Mouse (Mus musculus): ENCODE data around the gene Trex2.
A peak's percentile ranks its signal among the peaks of the same experiment; 100 is the strongest.
"Not testable (repeated sequence)": the region's sequence is repeated elsewhere in the genome, so short reads cannot be mapped to it uniquely, and the experiment has no call there.

Trex2 gene

DNA sequence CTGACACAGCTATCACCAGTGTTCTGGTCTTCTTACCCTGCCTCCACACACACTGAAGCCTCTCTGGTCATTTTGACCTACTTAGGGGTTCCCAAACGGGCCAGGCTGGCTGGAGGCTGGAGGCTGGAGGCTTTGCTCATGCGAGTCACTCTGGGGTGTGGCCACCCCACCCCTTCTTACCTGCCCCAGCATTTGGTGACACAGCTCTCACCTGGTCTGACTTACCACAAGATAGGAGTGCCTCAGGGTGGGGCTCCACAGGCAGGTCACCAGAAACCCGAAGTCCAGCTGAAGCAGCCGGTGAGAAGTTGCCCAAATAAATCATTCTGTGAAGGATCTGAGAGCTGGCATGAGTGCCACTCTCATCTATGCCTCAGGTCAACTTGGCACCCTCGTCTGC is 2.3 kb downstream of the Trex2 start:
- peak; percentile 9 to 28 for DNase-seq (ENCODE audit: low spot score in 2 of 2)

DNA sequence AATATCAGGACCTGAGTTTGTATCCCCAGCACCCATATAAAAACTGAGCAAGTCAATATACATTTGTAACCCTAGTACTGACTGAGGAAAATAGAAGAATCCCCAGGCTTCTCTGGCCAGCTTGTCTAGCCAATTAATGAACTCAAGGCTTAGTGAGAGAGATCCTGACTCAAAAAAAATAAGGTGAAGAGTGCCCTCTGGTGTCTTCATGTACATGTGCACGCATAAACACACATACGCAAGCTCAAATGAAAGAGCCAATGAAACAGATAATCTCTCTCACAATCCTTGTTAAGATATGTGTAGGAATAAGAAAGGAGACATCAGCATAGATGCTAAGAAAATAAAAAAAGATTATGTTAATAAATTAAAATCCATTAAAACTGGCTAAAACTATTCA is 5.1 kb downstream of the Trex2 start:
- no peak for DNase-seq (ENCODE audit: low spot score in 2 of 2)

DNA sequence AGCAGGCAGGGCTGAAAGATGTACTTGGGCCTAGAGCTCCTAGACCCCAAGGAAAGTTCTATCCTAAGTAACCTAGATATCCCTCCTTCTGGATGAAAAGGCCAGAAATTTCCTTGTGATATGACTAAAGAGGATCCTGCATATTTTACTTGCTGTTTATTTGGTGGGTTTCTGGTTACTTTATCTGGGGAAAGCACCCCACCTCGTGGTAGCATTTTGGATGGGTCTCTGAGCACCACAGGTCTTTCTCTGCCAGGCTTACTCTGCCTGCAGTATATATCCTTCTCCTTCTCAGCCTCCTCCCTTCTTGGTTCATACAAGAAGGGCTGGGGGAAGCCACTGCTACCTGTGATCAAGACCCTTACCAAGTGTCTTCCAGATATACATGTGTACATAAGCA is 22.4 kb downstream of the Trex2 start:
- DNase-seq (ENCODE audit: low spot score in 2 of 2): no peak

DNA sequence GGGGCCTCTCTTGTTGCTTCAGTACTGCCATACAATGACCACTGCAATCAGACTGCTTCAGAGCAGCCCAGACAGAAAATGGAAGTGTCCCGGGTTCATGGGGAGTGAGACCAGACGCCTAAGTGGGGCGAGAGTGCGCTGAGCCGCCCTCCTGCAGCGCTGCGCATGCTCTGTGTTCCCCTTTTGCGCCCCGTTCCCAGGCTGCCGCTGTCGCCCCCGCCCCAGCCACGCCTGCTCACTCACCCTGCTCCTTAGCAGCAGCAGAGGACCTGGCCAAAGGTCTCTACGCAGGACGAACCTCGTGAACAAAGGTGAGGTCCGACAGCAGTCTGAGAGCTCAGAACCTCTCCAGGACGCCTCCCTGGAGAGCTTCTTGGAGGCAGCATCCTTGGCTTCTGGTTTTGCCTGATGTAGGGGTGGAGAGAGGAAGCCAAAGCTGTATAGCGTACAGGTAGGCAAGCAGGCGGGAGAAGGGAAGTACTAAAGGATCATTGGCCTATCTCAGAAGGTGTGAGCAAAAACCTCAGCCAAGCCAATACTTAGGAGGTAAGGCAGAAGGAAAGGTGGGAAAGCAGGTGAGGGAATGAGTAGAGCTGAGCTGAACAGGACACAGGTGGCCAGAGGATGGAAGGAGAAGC is 24.1 kb downstream of the Trex2 start, which contains the start of gene Zfp92:
Gene Zfp92, plus strand, starts transcription at position 217 of the 638 bp plus-strand sequence.
- no peak for DNase-seq (ENCODE audit: low spot score in 2 of 2)

DNA sequence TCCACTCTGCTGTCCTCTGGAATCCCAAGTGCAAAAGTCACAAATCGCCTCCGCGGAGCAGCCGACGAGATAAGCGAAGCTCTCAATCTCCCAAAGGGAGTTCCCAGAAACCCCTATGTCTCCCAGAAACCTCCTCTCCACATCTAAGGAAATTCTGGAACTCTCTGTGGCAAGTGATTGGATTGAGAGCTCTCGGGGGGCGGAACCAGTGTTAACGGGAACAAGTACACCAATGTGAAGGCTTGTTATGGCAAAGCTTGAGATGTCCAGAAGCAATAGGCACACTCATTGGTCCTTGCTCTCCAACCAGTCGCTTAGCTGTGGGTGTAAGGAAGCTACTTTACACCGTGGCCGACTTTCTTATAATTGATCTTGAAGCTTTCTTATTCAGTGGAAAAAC is 33.5 kb downstream of the Trex2 start:
- DNase-seq (ENCODE audit: low spot score in 2 of 2): no peak

DNA sequence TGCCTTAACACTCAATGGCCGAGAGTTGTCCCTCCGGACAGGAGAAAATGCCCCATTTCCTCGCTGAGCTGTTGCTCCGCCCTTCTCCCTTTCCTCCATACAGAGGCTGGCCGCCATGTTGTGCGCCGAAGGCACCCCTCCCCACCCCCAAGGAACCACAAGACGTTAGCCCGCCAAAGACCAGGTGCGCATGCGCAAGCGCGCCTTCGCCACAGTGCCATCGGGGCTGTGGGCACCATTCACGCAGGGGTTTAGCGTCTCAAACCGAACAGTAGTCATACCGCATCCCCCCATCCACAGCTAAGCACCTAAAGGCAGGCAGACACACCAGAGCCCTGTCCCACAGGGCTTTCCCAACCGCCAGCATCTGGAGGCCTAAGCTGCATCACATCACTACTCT is 34.2 kb downstream of the Trex2 start:
- no peak for DNase-seq (ENCODE audit: low spot score in 2 of 2)

DNA sequence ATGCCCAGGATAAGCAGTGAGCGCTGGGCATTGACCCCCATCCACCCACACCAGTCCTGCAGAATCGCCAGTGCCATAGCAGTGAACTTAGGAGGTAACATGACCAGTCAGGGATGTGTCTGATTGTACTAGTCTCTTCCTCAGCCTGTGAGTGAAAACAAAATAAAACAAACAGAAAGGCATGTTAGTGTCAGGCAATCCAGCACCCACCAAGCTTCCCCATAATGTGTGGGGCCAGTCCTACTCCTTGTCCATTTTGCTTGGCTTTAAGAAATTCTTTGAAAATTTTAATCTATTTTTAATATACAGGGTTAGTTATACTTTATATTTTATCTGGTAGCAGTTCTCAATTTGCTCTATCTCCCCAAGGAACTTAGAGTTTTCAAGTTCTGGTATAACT is 36.5 kb downstream of the Trex2 start, which contains the start of gene Gm18336:
Gene Gm18336, minus strand, starts transcription at position 101 of the 400 bp plus-strand sequence.
- not testable (repeated sequence) for DNase-seq (ENCODE audit: low spot score in 2 of 2)

DNA sequence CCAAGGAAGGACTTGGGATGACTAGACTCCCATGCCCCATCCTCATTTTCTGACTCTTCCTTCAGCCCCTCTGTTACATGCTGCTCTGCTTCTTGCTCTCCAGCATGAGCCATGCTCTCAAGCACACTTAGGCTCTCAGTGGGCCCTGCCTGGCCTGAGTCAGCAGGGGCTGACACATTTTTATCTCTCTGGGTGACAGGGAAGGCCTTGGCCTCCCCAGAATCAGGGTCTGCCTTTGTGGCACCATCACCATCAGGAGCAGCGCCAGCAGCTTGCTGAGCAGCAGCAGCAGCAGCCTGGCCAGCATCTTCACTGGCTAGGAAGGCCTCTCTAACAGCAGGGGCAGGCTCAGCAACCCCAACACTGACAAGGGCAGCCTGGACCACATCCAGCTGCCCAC is 38.7 kb downstream of the Trex2 start:
- DNase-seq (ENCODE audit: low spot score in 2 of 2): no peak

DNA sequence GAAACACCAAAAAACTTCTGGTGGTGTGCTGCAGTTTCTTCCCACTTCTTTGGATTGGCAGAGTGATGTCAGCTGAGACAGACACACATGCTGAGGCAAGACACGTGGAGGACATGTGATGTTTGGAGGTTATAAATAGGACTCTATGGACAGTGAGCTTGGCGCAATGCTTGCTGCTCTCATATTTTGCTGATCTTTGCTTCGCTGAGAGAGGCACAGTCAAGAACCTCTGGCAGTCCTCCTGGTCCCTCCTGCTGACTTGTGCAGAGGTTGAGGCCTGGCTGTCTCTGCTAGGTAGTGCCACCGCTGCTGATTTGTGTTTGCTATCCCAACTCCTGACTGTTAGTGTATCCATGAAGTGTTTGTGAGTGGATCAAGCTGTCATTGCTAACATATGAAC is 43.7 kb downstream of the Trex2 start:
- DNase-seq (ENCODE audit: low spot score in 2 of 2): no peak

DNA sequence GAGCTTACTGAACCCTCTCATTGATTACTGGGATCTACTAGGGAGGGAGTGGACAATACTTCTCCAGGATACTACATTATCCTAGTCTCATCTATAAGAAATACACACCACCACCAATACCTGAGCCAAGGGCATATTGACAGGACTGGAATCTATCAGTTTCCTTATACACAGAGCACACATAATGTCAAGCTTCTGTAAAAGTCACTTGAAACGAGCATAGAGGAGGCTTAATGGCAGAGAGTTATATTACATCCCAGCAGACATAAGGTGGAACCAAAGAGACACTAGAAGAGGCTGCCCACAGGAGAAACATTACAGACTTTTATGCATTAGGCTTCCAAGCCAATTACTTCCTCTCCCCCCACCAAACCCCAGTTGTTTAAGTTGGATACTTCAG is 50.2 kb downstream of the Trex2 start:
- no peak for DNase-seq (ENCODE audit: low spot score in 2 of 2)

DNA sequence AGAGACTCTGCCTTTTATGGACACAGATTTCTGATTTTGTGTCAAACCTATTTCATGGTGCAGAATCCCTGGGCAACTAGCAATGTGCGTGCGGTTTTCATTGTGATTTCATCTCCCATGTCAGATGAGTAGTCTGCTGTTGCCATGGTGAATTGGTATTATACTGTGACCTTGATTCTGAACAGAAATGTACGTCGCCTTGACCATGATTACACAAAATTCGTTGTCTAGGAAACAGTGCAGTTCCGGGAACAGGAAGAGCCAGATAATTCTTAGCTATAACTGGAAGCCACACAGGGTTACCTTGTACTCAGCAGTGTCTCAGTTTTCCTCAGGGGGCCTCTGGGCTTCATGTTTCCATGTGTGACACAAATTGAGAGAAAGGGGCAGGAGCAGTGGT is 50.7 kb downstream of the Trex2 start:
- DNase-seq (ENCODE audit: low spot score in 2 of 2): no peak
